Mouse (Mus musculus): ENCODE results near the gene Klf12. TPM values are rescaled to one million over a fixed set of nuclear protein-coding genes. Genes with fewer than 3 reads are reported as not detected.
A peak's percentile ranks its signal among the peaks of the same experiment; 100 is the strongest.

The Klf12 gene
- polyA plus RNA-seq, 3 experiments from 2014 or later: 1.1 to 3.6 (median 2.1) TPM

GRCm38 (mm10) chr14:100231384-100231783 is 53.1 kb downstream of the Klf12 start:
- no peak for ATAC-seq

- no peak for ATAC-seq
Measured at GRCm38 (mm10) chr14:100228120-100228519, 56.4 kb downstream of the Klf12 start.

GRCm38 (mm10) chr14:100227717-100228116 is 56.8 kb downstream of the Klf12 start:
- ATAC-seq: no peak

- ATAC-seq: no peak
Measured at GRCm38 (mm10) chr14:100224151-100224550, 60.3 kb downstream of the Klf12 start.

GRCm38 (mm10) chr14:100222260-100222659 is 62.2 kb downstream of the Klf12 start:
- ATAC-seq: peak; percentile 63

GRCm38 (mm10) chr14:100215213-100215785 is 69.2 kb downstream of the Klf12 start:
- no peak for ATAC-seq

- peak; percentile 72 for ATAC-seq
Measured at GRCm38 (mm10) chr14:100213066-100213465, 71.4 kb downstream of the Klf12 start.

DNA sequence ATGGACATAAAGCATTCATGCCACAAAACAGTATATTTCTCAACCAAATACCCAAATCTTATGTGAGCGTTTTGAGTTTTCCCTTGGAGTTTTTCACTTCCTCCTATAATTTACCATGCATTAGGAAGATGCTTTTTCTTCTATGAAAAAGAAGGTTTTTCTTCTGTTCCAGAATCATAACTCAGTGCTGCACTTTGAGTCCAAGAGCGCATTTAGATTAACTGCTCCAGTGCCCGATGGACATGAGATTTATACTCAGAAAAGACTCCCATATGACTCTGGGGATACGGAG is 72.7 kb downstream of the Klf12 start:
- ATAC-seq: no peak

DNA sequence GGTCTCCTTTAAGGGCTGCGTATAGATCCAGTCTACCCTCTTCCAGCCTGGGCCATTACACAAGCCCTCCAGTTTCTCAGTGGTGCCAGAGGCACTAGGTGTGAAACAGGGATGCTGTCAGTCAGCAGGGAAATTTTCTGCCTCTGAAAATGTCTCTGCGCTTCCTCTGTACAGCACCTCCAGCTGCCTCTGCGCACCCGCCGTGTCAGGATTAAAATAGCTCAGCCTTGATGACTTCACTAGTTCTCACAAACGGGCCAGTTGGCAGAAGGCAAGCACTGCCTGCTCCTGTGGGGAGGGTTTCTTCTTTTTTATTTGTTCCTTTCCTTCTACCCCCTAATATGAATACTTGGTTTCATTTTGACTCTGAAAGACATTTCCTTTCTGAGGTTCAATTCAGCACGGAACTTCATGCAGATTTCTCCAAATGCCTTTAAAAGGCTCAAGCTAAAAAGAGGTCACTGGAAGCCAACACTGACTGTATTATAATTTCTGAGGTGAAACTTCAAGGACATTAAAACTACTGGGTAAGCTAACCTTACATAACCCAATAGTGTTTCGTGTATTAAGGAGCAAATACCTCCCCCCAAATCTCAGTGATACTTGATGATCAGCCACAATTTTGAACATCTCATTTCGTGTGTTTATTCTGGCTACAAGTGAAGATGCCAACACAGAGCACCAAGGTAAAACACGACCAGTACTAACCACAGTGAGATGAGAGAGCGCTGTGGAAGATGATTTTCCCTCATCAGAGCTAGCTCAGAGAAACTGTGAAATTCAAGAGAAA is 73.2 kb downstream of the Klf12 start:
- ATAC-seq: peak; percentile 75

GRCm38 (mm10) chr14:100209814-100210419 is 74.6 kb downstream of the Klf12 start:
- ATAC-seq: no peak

- no peak for ATAC-seq
Measured at GRCm38 (mm10) chr14:100207081-100207480, 77.4 kb downstream of the Klf12 start.

- ATAC-seq: no peak
Measured at GRCm38 (mm10) chr14:100206207-100206606, 78.3 kb downstream of the Klf12 start.

- ATAC-seq: no peak
Measured at GRCm38 (mm10) chr14:100200058-100200688, 84.3 kb downstream of the Klf12 start.

- no peak for ATAC-seq
Measured at GRCm38 (mm10) chr14:100198636-100199035, 85.8 kb downstream of the Klf12 start.

DNA sequence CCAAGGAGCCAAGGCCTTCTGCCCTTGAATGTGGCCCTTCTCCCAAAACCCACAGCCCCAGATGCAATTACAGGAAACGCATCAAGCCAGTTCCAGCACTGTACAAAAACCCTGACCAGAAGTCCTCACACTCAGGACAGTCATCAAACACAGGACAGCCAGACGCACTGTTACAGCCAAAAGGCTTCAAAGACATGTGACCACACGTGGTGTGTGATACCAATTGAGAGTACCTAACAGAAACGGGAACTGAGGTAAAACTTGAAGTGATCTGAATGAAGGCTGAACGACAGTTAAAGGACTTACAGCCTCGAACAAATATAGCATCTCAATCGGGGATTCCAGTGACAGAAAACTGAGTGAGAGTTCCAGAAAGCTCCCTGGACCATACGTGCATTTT is 87.3 kb downstream of the Klf12 start:
- no peak for ATAC-seq

GRCm38 (mm10) chr14:100189490-100190197 is 94.8 kb downstream of the Klf12 start:
- no peak for ATAC-seq

GRCm38 (mm10) chr14:100187372-100187771 is 97.1 kb downstream of the Klf12 start:
- ATAC-seq: no peak

- no peak for ATAC-seq
Measured at GRCm38 (mm10) chr14:100177796-100178195, 106.7 kb downstream of the Klf12 start.

DNA sequence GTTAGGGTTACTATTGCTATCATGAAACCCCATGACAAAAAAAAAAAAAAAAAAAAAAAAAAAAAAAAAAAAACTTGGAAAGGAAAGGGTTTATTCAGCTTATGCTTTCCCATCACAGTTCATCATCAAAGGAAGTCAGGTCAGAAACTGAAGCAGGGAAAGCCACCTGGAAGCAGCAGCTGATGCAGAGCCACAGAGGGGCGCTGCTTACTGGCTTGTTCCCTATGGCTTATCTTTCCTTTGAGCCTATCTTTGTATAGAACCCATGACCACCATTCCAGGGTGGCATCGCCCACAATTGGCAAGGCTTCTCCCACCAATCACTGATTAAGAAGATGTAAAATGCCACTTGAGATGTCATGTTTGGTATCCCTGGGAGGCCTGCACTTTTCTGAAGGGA is 119.4 kb downstream of the Klf12 start:
- no peak for ATAC-seq

GRCm38 (mm10) chr14:100156639-100157038 is 127.8 kb downstream of the Klf12 start:
- no peak for ATAC-seq

GRCm38 (mm10) chr14:100147666-100148065 is 136.8 kb downstream of the Klf12 start:
- ATAC-seq: no peak

DNA sequence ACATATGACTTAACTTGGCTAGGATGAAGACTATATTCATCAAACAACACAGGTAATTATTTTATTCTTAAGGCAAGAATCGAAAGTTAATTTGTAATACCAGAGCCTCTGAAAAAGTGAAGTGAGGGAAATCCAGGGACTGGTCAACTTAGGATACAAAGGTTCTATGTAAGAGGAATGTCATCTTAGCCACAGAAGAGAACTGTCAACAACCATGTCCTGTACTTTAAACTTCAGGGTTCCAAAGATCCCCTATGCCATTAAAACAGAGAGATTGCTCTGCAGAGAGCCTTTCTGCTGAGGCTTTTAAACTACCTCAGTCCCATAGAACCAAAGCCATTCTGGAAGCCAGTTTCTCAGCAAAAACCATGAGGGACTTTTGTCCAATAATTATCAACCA is 144.1 kb downstream of the Klf12 start:
- no peak for ATAC-seq

DNA sequence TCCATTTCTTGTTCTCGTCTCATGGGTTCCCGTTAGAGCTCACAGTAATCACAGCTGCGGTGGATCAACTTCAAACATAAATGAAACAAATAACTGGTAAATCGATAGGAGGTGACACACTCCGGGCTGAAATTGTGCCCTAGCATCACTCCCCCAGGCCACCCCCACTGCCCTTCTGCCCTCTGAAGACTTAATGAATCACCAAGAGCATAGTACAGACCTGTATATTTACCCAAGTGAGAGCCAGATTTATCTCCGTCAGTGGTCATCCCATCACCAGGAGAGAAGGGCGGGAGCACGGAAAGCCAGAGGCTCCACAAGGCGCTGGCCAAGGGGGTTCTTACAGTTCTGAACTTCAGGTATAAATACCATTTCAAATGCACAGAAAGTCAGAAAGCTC is 150.2 kb downstream of the Klf12 start:
- ATAC-seq: no peak
